Mouse (Mus musculus) hindbrain, embryonic 14.5 days (tissue): Measurements from ENCODE around the gene Cfap299. TPM values are rescaled to one million over a fixed set of nuclear protein-coding genes. Genes with fewer than 3 reads are reported as not detected.
"Not testable (repeated sequence)": the region's sequence is repeated elsewhere in the genome, so short reads cannot be mapped to it uniquely, and the experiment has no call there.

Experiments used
- ATAC-seq: fragments of 200-750 bp; cut with Nextera tagmentation; 2 replicates; pipeline ENCODE4 v1.8.0; 2017; ENCODE audit warnings: moderate number of reproducible peaks, mild to moderate bottlenecking, moderate TSS enrichment, moderate library complexity; ENCODE audit not compliant: low FRiP score
- DNase-seq: peaks from one replicate; pipeline ENCODE4 v3.0.0-alpha.2; 2015; ENCODE audit warnings: low spot score
- H3K27ac ChIP-seq: fragments of 300-500 bp; sonication (generic); 2 replicates; pipeline ENCODE4 v1.5.1; 2014; ENCODE audit warnings: mild to moderate bottlenecking, moderate library complexity
- H3K27me3 ChIP-seq: fragments of 300-500 bp; sonication (generic); 2 replicates; pipeline ENCODE4 v1.6.1; 2014; ENCODE audit warnings: mild to moderate bottlenecking, low read length, mixed read lengths; ENCODE audit not compliant: control insufficient read depth, insufficient read depth
- H3K36me3 ChIP-seq: fragments of 300-500 bp; sonication (generic); replicated peaks from 2 replicates; pipeline ENCODE4 v1.6.1; 2014; ENCODE audit not compliant: control insufficient read depth, insufficient read depth
- H3K4me1 ChIP-seq: fragments of 300-500 bp; sonication (generic); replicated peaks from 2 replicates; pipeline ENCODE4 v1.6.1; 2014; ENCODE audit warnings: antibody characterized with exemption, low read length, mixed read lengths; ENCODE audit not compliant: control insufficient read depth, insufficient read depth
- H3K4me2 ChIP-seq: fragments of 300-500 bp; sonication (generic); replicated peaks from 2 replicates; pipeline ENCODE4 v1.6.1; 2014; ENCODE audit warnings: mild to moderate bottlenecking, moderate library complexity
- H3K4me3 ChIP-seq: fragments of 300-500 bp; sonication (generic); replicated peaks from 2 replicates; pipeline ENCODE4 v1.5.1; 2014; ENCODE audit warnings: mild to moderate bottlenecking, low read length
- H3K9ac ChIP-seq: fragments of 300-500 bp; sonication (generic); 2 replicates; pipeline ENCODE4 v1.6.1; 2014
- H3K9me3 ChIP-seq: fragments of 300-500 bp; sonication (generic); 2 replicates; pipeline ENCODE4 v1.6.1; 2016; ENCODE audit warnings: low read length; ENCODE audit not compliant: control insufficient read depth
- WGBS: fragments of 180-500 bp; shearing (Covaris S2); extraction: QIAGEN DNeasy Blood & Tissue Kit; methylation state at CpG from one replicate; pipeline ENCODE4 v1.1.7; 2014; 5-methylcytosine and 5-hydroxymethylcytosine counted together
- polyA plus RNA-seq: library from polyadenylated mRNA; unstranded; fragments of >200 nt; fragmentation: Nextera tagmentation; extraction: Ambion mirVana; gene quantifications from 2 replicates; pipeline ENCODE4 v1.2.1, GENCODE M21; 2014

Gene Cfap299
- polyA plus RNA-seq, 1 experiment from 2014 or later = 1.8 TPM

GRCm38 (mm10) chr5:98569029-98569513 lies 240.0 kb downstream of the Cfap299 start:
- DNase-seq = no peak
- Histone ChIP-seq H3K4me1 (no peaks in the 10 kb centered on the region), H3K4me2 (no peak overlapping the region), H3K4me3 (no peak overlapping the region), H3K36me3 (no peaks in the 10 kb centered on the region), H3K27ac (no peak overlapping the region), H3K9me3 (no peaks in the 10 kb centered on the region), H3K9ac (no peak overlapping the region), H3K27me3 (no peaks in the 10 kb centered on the region)
- WGBS = 69% methylated on average over 3 of the region's 3 CpGs
- no peak for ATAC-seq

- ATAC-seq = peak; percentile 79; the same call in 1 of the 2 replicates
- no peaks in the 10 kb centered on the region for H3K27me3 ChIP-seq
- no peak overlapping the region for H3K9ac ChIP-seq
- H3K4me3 ChIP-seq = no peak overlapping the region
- WGBS = 51% methylated on average over 4 of the region's 4 CpGs
- DNase-seq = no peak
- peaks cover 14% of the 10 kb centered on the region for H3K4me1 ChIP-seq
- H3K27ac ChIP-seq = no peak overlapping the region
- no peak overlapping the region for H3K4me2 ChIP-seq
- H3K9me3 ChIP-seq = no peaks in the 10 kb centered on the region
- H3K36me3 ChIP-seq = no peaks in the 10 kb centered on the region
These were observed 243.3 kb downstream of the Cfap299 start for GRCm38 (mm10) chr5:98572392-98572791.

- H3K4me2 ChIP-seq = no peak overlapping the region
- no peaks in the 10 kb centered on the region for H3K9me3 ChIP-seq
- WGBS = 43% methylated on average over 12 of the region's 12 CpGs
- no peak overlapping the region for H3K9ac ChIP-seq
- ATAC-seq (peak; percentile 64; the same call in 1 of the 2 replicates), DNase-seq (peak; percentile 52)
- no peaks in the 10 kb centered on the region for H3K27me3 ChIP-seq
- no peaks in the 10 kb centered on the region for H3K36me3 ChIP-seq
- no peak overlapping the region for H3K4me3 ChIP-seq
- peak overlapping the region; percentile 20; the same call in 1 of the 2 replicates for H3K27ac ChIP-seq
- peaks cover 14% of the 10 kb centered on the region for H3K4me1 ChIP-seq
These were observed 245.8 kb downstream of the Cfap299 start for GRCm38 (mm10) chr5:98574711-98575470.

- 55% methylated on average over 4 of the region's 4 CpGs for WGBS
- ATAC-seq = peak; percentile 43; the same call in 1 of the 2 replicates
These were observed 246.3 kb downstream of the Cfap299 start for GRCm38 (mm10) chr5:98575471-98575834.

GRCm38 (mm10) chr5:98576538-98576937 lies 247.4 kb downstream of the Cfap299 start:
- H3K4me3 ChIP-seq, DNase-seq, H3K27ac ChIP-seq, H3K4me2 ChIP-seq, H3K9me3 ChIP-seq, ATAC-seq, H3K9ac ChIP-seq, H3K36me3 ChIP-seq, H3K27me3 ChIP-seq: not testable (repeated sequence)
- 87% methylated on average over 6 of the region's 6 CpGs for WGBS
- peaks cover 14% of the 10 kb centered on the region for H3K4me1 ChIP-seq

More at GRCm38 (mm10) chr5:98575471-98575834, 246.3 kb downstream of the Cfap299 start:
- Histone ChIP-seq H3K36me3 (no peaks in the 10 kb centered on the region), H3K9ac (no peak overlapping the region), H3K4me1 (peaks cover 14% of the 10 kb centered on the region), H3K4me2 (no peak overlapping the region), H3K27me3 (no peaks in the 10 kb centered on the region), H3K27ac (no peak overlapping the region), H3K9me3 (no peaks in the 10 kb centered on the region), H3K4me3 (no peak overlapping the region)
- peak; percentile 36 for DNase-seq

GRCm38 (mm10) chr5:98578398-98578797 lies 249.3 kb downstream of the Cfap299 start:
- H3K4me1 ChIP-seq = peaks cover 14% of the 10 kb centered on the region
- no peaks in the 10 kb centered on the region for H3K9me3 ChIP-seq
- DNase-seq = no peak
- H3K4me3 ChIP-seq = no peak overlapping the region
- H3K27me3 ChIP-seq = no peaks in the 10 kb centered on the region
- no peak overlapping the region for H3K4me2 ChIP-seq
- WGBS = 86% methylated on average over 2 of the region's 2 CpGs
- H3K9ac ChIP-seq = no peak overlapping the region
- no peak for ATAC-seq
- H3K27ac ChIP-seq = no peak overlapping the region
- no peaks in the 10 kb centered on the region for H3K36me3 ChIP-seq

- Histone ChIP-seq H3K27me3 (no peaks in the 10 kb centered on the region), H3K4me1 (no peaks in the 10 kb centered on the region), H3K36me3 (no peaks in the 10 kb centered on the region), H3K4me2 (no peak overlapping the region), H3K27ac (no peak overlapping the region), H3K9me3 (no peaks in the 10 kb centered on the region), H3K9ac (no peak overlapping the region), H3K4me3 (no peak overlapping the region)
- WGBS = 66% methylated on average over 5 of the region's 5 CpGs
- no peak for ATAC-seq
- DNase-seq = no peak
These were observed 251.7 kb downstream of the Cfap299 start for GRCm38 (mm10) chr5:98580811-98581210.

- DNase-seq = no peak
- 93% methylated on average over 3 of the region's 3 CpGs for WGBS
- no peaks in the 10 kb centered on the region for H3K36me3 ChIP-seq
- H3K27ac ChIP-seq = no peak overlapping the region
- no peaks in the 10 kb centered on the region for H3K4me1 ChIP-seq
- H3K4me3 ChIP-seq = no peak overlapping the region
- H3K4me2 ChIP-seq = no peak overlapping the region
- H3K9me3 ChIP-seq = no peaks in the 10 kb centered on the region
- no peaks in the 10 kb centered on the region for H3K27me3 ChIP-seq
- ATAC-seq = no peak
- H3K9ac ChIP-seq = no peak overlapping the region
These were observed 252.9 kb downstream of the Cfap299 start for GRCm38 (mm10) chr5:98582051-98582450.

GRCm38 (mm10) chr5:98585915-98586314 lies 256.8 kb downstream of the Cfap299 start:
- Histone ChIP-seq H3K9me3 (no peaks in the 10 kb centered on the region), H3K36me3 (no peaks in the 10 kb centered on the region), H3K9ac (no peak overlapping the region), H3K27me3 (no peaks in the 10 kb centered on the region), H3K4me3 (no peak overlapping the region), H3K4me2 (no peak overlapping the region), H3K27ac (no peak overlapping the region), H3K4me1 (no peaks in the 10 kb centered on the region)
- ATAC-seq = no peak
- DNase-seq = no peak
